Mouse (Mus musculus): ENCODE data around the gene H2-T23.
"Not testable (repeated sequence)": the region's sequence is repeated elsewhere in the genome, so short reads cannot be mapped to it uniquely, and the experiment has no call there.

H2-T23 gene

GRCm38 (mm10) chr17:36023710-36024654 is 8.7 kb downstream of the H2-T23 start:
- no peak for DNase-seq (ENCODE audit: low spot score)

- DNase-seq (ENCODE audit: low spot score), result no peak
Measured at GRCm38 (mm10) chr17:36022922-36023321, 9.7 kb downstream of the H2-T23 start.

GRCm38 (mm10) chr17:36022098-36022497 is 10.6 kb downstream of the H2-T23 start:
- no peak for DNase-seq (ENCODE audit: low spot score)

- DNase-seq (ENCODE audit: low spot score), result no peak
Measured at GRCm38 (mm10) chr17:36021309-36021708, 11.3 kb downstream of the H2-T23 start.

- peak; percentile 21 for DNase-seq (ENCODE audit: low spot score)
Measured at GRCm38 (mm10) chr17:36020191-36021073, 12.2 kb downstream of the H2-T23 start, which contains the start of gene H2-T24. Gene H2-T24 (minus strand): TSS chr17:36020560.

GRCm38 (mm10) chr17:36019519-36019918 is 13.1 kb downstream of the H2-T23 start:
- no peak for DNase-seq (ENCODE audit: low spot score)

GRCm38 (mm10) chr17:36018979-36019378 is 13.7 kb downstream of the H2-T23 start:
- DNase-seq (ENCODE audit: low spot score), result no peak

- DNase-seq (ENCODE audit: low spot score), result no peak
Measured at GRCm38 (mm10) chr17:36017046-36017445, 15.6 kb downstream of the H2-T23 start.

- DNase-seq (ENCODE audit: low spot score), result no peak
Measured at GRCm38 (mm10) chr17:36014977-36015376, 17.7 kb downstream of the H2-T23 start.

GRCm38 (mm10) chr17:36004409-36004808 is 28.2 kb downstream of the H2-T23 start:
- DNase-seq (ENCODE audit: low spot score), result not testable (repeated sequence)

- DNase-seq (ENCODE audit: low spot score), result no peak
Measured at GRCm38 (mm10) chr17:36003331-36003730, 29.3 kb downstream of the H2-T23 start.

GRCm38 (mm10) chr17:36001966-36002365 is 30.7 kb downstream of the H2-T23 start:
- no peak for DNase-seq (ENCODE audit: low spot score)

GRCm38 (mm10) chr17:36001121-36001897 is 31.3 kb downstream of the H2-T23 start:
- no peak for DNase-seq (ENCODE audit: low spot score)

GRCm38 (mm10) chr17:36000349-36000748 is 32.3 kb downstream of the H2-T23 start:
- no peak for DNase-seq (ENCODE audit: low spot score)

GRCm38 (mm10) chr17:35999356-35999755 is 33.3 kb downstream of the H2-T23 start:
- DNase-seq (ENCODE audit: low spot score), result no peak

- DNase-seq (ENCODE audit: low spot score), result no peak
Measured at GRCm38 (mm10) chr17:35998545-35999305, 33.9 kb downstream of the H2-T23 start.

GRCm38 (mm10) chr17:35997713-35998510 is 34.7 kb downstream of the H2-T23 start:
- DNase-seq (ENCODE audit: low spot score), result no peak

GRCm38 (mm10) chr17:35996949-35997348 is 35.7 kb downstream of the H2-T23 start:
- peak; percentile 95 for DNase-seq (ENCODE audit: low spot score)

- no peak for DNase-seq (ENCODE audit: low spot score)
Measured at GRCm38 (mm10) chr17:35994879-35995240, 37.8 kb downstream of the H2-T23 start.

GRCm38 (mm10) chr17:35994175-35994878 is 38.3 kb downstream of the H2-T23 start:
- peak; percentile 34 for DNase-seq (ENCODE audit: low spot score)
